Mouse (Mus musculus) adrenal gland, adult 2 months (tissue): ENCODE results near the gene Siglece. TPM values are rescaled to one million over a fixed set of nuclear protein-coding genes. Genes with fewer than 3 reads are reported as not detected.

ENCODE experiments used
- DNase-seq: peaks from one replicate; pipeline ENCODE4 v3.0.0; 2021
- polyA plus RNA-seq: library from polyadenylated mRNA; depleted of rRNA; stranded (reverse); fragments of >200 nt; gene quantifications from 2 replicates; pipeline ENCODE4 v1.2.3, GENCODE M21; 2012; rRNA removed
- total RNA-seq, 2 experiments: library from RNA; stranded (reverse); gene quantifications; 2 replicates each; pipeline ENCODE4 v1.2.3; 2021

Siglece gene
- total and polyA plus RNA-seq, 3 experiments, result 3.5 to 5.3 (median 5.0) TPM

- no peak for DNase-seq
Observed at GRCm38 (mm10) chr7:43625794-43626422, 34.1 kb downstream of the Siglece start.

GRCm38 (mm10) chr7:43625065-43625464 is 34.9 kb downstream of the Siglece start:
- no peak for DNase-seq

- DNase-seq, result no peak
Observed at GRCm38 (mm10) chr7:43623819-43624218, 36.1 kb downstream of the Siglece start.

GRCm38 (mm10) chr7:43622927-43623326 is 37.0 kb downstream of the Siglece start:
- no peak for DNase-seq

GRCm38 (mm10) chr7:43613816-43614551 is 46.0 kb downstream of the Siglece start:
- DNase-seq, result no peak

GRCm38 (mm10) chr7:43608316-43608824 is 51.6 kb downstream of the Siglece start:
- no peak for DNase-seq

- DNase-seq, result no peak
Observed at GRCm38 (mm10) chr7:43607743-43608287, 52.1 kb downstream of the Siglece start.

- peak; percentile 76 for DNase-seq
Observed at GRCm38 (mm10) chr7:43606896-43607742, 52.8 kb downstream of the Siglece start, which contains the start of gene Zfp819. TSS of gene Zfp819 (plus strand) at chr7:43607169.

- DNase-seq, result peak; percentile 30
Observed at GRCm38 (mm10) chr7:43601884-43602283, 58.1 kb downstream of the Siglece start.

Other genes with a start within 250 kb of the Siglece start
- not detected for gene Lim2, start 232.5 kb downstream of the Siglece start, total RNA-seq
- not detected in 2 replicates for gene Lim2, start 232.5 kb downstream of the Siglece start, polyA plus RNA-seq
- gene Nkg7, start 223.1 kb downstream of the Siglece start, total RNA-seq, result 1 to 10 TPM in 1 of 2 experiments, under 1 TPM in 1; 0.61 to 1.2 TPM
- gene Nkg7, start 223.1 kb downstream of the Siglece start, polyA plus RNA-seq, result 2.1 and 2.6 TPM in 2 replicates
- gene Cldnd2, start 219.4 kb downstream of the Siglece start, total RNA-seq, result not detected
- not detected in 2 replicates for gene Cldnd2, start 219.4 kb downstream of the Siglece start, polyA plus RNA-seq
- gene Etfb, start 216.1 kb downstream of the Siglece start, total RNA-seq, result 100 to 1,000 TPM; 367 to 728 TPM
- gene Etfb, start 216.1 kb downstream of the Siglece start, polyA plus RNA-seq, result 33.7 and 44.2 TPM in 2 replicates
- 1 to 10 TPM in 1 of 2 experiments, under 1 TPM in 1; 0.58 to 1.5 TPM for gene Gm45233, start 216.0 kb downstream of the Siglece start, total RNA-seq
- 1.7 and 4.6 TPM in 2 replicates for gene Gm45233, start 216.0 kb downstream of the Siglece start, polyA plus RNA-seq
- 1 to 10 TPM; 2.2 to 2.8 TPM for gene Vsig10l, start 197.0 kb downstream of the Siglece start, total RNA-seq
- gene Vsig10l, start 197.0 kb downstream of the Siglece start, polyA plus RNA-seq, result 7.9 and 10.9 TPM in 2 replicates
- 1 to 10 TPM; 2.2 to 3.3 TPM for gene Iglon5, start 170.1 kb downstream of the Siglece start, total RNA-seq
- 3.3 and 4.4 TPM in 2 replicates for gene Iglon5, start 170.1 kb downstream of the Siglece start, polyA plus RNA-seq
- gene 4931406B18Rik, start 154.2 kb downstream of the Siglece start, total RNA-seq, result not detected
- gene 4931406B18Rik, start 154.2 kb downstream of the Siglece start, polyA plus RNA-seq, result not detected in 2 replicates
- 1 to 10 TPM; 3.1 to 4.5 TPM for gene Cd33, start 115.7 kb downstream of the Siglece start, total RNA-seq
- 3.8 and 6.1 TPM in 2 replicates for gene Cd33, start 115.7 kb downstream of the Siglece start, polyA plus RNA-seq
- gene Zfp658, start 97.9 kb downstream of the Siglece start, total RNA-seq, result 1 to 10 TPM; 2.0 to 3.1 TPM
- gene Zfp658, start 97.9 kb downstream of the Siglece start, polyA plus RNA-seq, result 0.52 and 0.71 TPM in 2 replicates
- 10 to 100 TPM; 12.8 to 18.1 TPM for gene Zfp719, start 80.6 kb downstream of the Siglece start, total RNA-seq
- gene Zfp719, start 80.6 kb downstream of the Siglece start, polyA plus RNA-seq, result 0.27 and 0.47 TPM in 2 replicates
- gene Zfp819, start 53.0 kb downstream of the Siglece start, total RNA-seq, result not detected
- gene Zfp819, start 53.0 kb downstream of the Siglece start, polyA plus RNA-seq, result not detected in 2 replicates
- not detected for gene Ceacam18, start 25.5 kb downstream of the Siglece start, total RNA-seq
- not detected in 2 replicates for gene Ceacam18, start 25.5 kb downstream of the Siglece start, polyA plus RNA-seq
- gene Ctu1, start 11.9 kb upstream of the Siglece start, total RNA-seq, result 10 to 100 TPM in 1 of 2 experiments, 1 to 10 TPM in 1; 9.9 to 10.4 TPM
- 20.1 and 21.3 TPM in 2 replicates for gene Ctu1, start 11.9 kb upstream of the Siglece start, polyA plus RNA-seq
- gene Klk14, start 30.3 kb upstream of the Siglece start, total RNA-seq, result not detected
- not detected in 2 replicates for gene Klk14, start 30.3 kb upstream of the Siglece start, polyA plus RNA-seq
- not detected for gene Klk13, start 52.4 kb upstream of the Siglece start, total RNA-seq
- gene Klk13, start 52.4 kb upstream of the Siglece start, polyA plus RNA-seq, result 0.12 and 0.36 TPM in 2 replicates
- not detected for gene Klk12, start 108.7 kb upstream of the Siglece start, total RNA-seq
- gene Klk12, start 108.7 kb upstream of the Siglece start, polyA plus RNA-seq, result not detected in 2 replicates
- not detected for gene Klk11, start 114.4 kb upstream of the Siglece start, total RNA-seq
- gene Klk11, start 114.4 kb upstream of the Siglece start, polyA plus RNA-seq, result not detected in 2 replicates
- under 1 TPM; 0.40 to 0.62 TPM for gene Klk10, start 120.9 kb upstream of the Siglece start, total RNA-seq
- 1.0 and 1.4 TPM in 2 replicates for gene Klk10, start 120.9 kb upstream of the Siglece start, polyA plus RNA-seq
- gene Klk9, start 131.7 kb upstream of the Siglece start, total RNA-seq, result not detected
- gene Klk9, start 131.7 kb upstream of the Siglece start, polyA plus RNA-seq, result not detected in 2 replicates
- 1 to 10 TPM; 3.0 to 3.5 TPM for gene Klk8, start 137.4 kb upstream of the Siglece start, total RNA-seq
- gene Klk8, start 137.4 kb upstream of the Siglece start, polyA plus RNA-seq, result 1.4 and 2.3 TPM in 2 replicates
- not detected for gene Klk7, start 151.1 kb upstream of the Siglece start, total RNA-seq
- gene Klk7, start 151.1 kb upstream of the Siglece start, polyA plus RNA-seq, result not detected in 2 replicates
- not detected for gene Klk6, start 164.3 kb upstream of the Siglece start, total RNA-seq
- gene Klk6, start 164.3 kb upstream of the Siglece start, polyA plus RNA-seq, result not detected in 2 replicates
- not detected for gene Klk5, start 181.8 kb upstream of the Siglece start, total RNA-seq
- not detected in 2 replicates for gene Klk5, start 181.8 kb upstream of the Siglece start, polyA plus RNA-seq
- gene Klk4, start 221.0 kb upstream of the Siglece start, total RNA-seq, result not detected
- gene Klk4, start 221.0 kb upstream of the Siglece start, polyA plus RNA-seq, result not detected in 2 replicates